Mouse (Mus musculus) megakaryocyte, embryonic 14.5 days (primary cell): ENCODE data around the gene Map3k7.

Experiments
- FLI1 ChIP-seq: IDR thresholded peaks from 2 replicates; pipeline ENCODE4 v1.6.1; 2012; ENCODE audit warnings: low read length, inconsistent platforms, mixed read lengths
- GATA1 ChIP-seq: IDR thresholded peaks from 3 replicates; pipeline ENCODE4 v1.6.1; 2012; ENCODE audit warnings: mixed read lengths, low read length, inconsistent platforms, borderline replicate concordance

DNA sequence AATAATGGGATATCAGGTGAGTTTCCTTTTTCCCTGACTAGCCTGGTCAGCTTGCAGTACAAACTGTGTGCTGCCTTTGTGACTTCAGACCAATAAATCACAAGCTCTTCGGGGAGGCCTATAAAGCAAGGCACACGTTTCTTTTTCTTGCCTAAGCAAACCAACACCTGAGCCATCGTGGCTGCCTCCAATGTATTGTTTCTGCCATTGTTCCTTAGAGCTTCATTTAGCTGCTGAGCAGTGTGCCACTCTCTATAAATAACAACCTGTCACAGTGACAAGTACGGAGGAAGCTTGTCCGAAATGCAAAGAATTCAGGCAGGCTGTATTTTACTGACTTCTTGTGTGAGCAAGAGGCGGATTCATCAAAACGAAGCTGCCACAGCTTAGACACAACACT, 73.4 kb downstream of the Map3k7 start:
- TF ChIP-seq GATA1: no peak
- no peak for TF ChIP-seq FLI1
